Mouse (Mus musculus): ENCODE data around the gene Ino80d. TPM values are rescaled to one million over a fixed set of nuclear protein-coding genes. Genes with fewer than 3 reads are reported as not detected.

The Ino80d gene
- polyA plus RNA-seq, 1 experiment = 15.1 TPM

GRCm38 (mm10) chr1:63089795-63090194 is 24.7 kb downstream of the Ino80d start:
- Histone ChIP-seq H3K27me3 (ENCODE audit: control insufficient read depth, insufficient read depth, low read length) (no peaks in the 10 kb centered on the region), H3K4me3 (ENCODE audit: extremely low read depth, insufficient read depth, insufficient read length) (no peak overlapping the region), H3K4me1 (ENCODE audit: control insufficient read depth, insufficient read depth, insufficient read length) (no peaks in the 10 kb centered on the region), H3K27ac (ENCODE audit: insufficient read depth, low read length) (no peak overlapping the region), H3K36me3 (ENCODE audit: control insufficient read depth, insufficient read depth, low read length) (peaks cover 33% of the 10 kb centered on the region)
- TF ChIP-seq CTCF (IDR thresholded peaks at IDR 0.05; ENCODE audit: extremely low read depth, insufficient read depth, insufficient read length, insufficient replicate concordance) (no peak), POLR2A (IDR thresholded peaks at IDR 0.05; ENCODE audit: low read depth, low read length) (no peak)
- no peak for DNase-seq (ENCODE audit: low read depth in 1 of 2, low spot score in 2 of 2)
- 89% methylated on average over 5 of the region's 5 CpGs for WGBS

- H3K4me3 ChIP-seq (ENCODE audit: extremely low read depth, insufficient read depth, insufficient read length) = no peak overlapping the region
- no peak for DNase-seq (ENCODE audit: low read depth in 1 of 2, low spot score in 2 of 2)
- no peak for TF ChIP-seq POLR2A (IDR thresholded peaks at IDR 0.05; ENCODE audit: low read depth, low read length)
- TF ChIP-seq CTCF (IDR thresholded peaks at IDR 0.05; ENCODE audit: extremely low read depth, insufficient read depth, insufficient read length, insufficient replicate concordance) = no peak
- no peaks in the 10 kb centered on the region for H3K4me1 ChIP-seq (ENCODE audit: control insufficient read depth, insufficient read depth, insufficient read length)
- WGBS = 86% methylated on average over 1 of the region's 1 CpGs
- no peaks in the 10 kb centered on the region for H3K27me3 ChIP-seq (ENCODE audit: control insufficient read depth, insufficient read depth, low read length)
- peaks cover 33% of the 10 kb centered on the region for H3K36me3 ChIP-seq (ENCODE audit: control insufficient read depth, insufficient read depth, low read length)
- no peak overlapping the region for H3K27ac ChIP-seq (ENCODE audit: insufficient read depth, low read length)
These were observed 25.9 kb downstream of the Ino80d start for GRCm38 (mm10) chr1:63088614-63089013.

GRCm38 (mm10) chr1:63080277-63080676 is 34.2 kb downstream of the Ino80d start:
- Histone ChIP-seq H3K4me1 (ENCODE audit: control insufficient read depth, insufficient read depth, insufficient read length) (no peaks in the 10 kb centered on the region), H3K36me3 (ENCODE audit: control insufficient read depth, insufficient read depth, low read length) (peaks cover 23% of the 10 kb centered on the region), H3K27ac (ENCODE audit: insufficient read depth, low read length) (no peak overlapping the region), H3K4me3 (ENCODE audit: extremely low read depth, insufficient read depth, insufficient read length) (no peak overlapping the region), H3K27me3 (ENCODE audit: control insufficient read depth, insufficient read depth, low read length) (no peaks in the 10 kb centered on the region)
- WGBS = 85% methylated on average over 5 of the region's 5 CpGs
- TF ChIP-seq CTCF (IDR thresholded peaks at IDR 0.05; ENCODE audit: extremely low read depth, insufficient read depth, insufficient read length, insufficient replicate concordance) = no peak
- TF ChIP-seq POLR2A (IDR thresholded peaks at IDR 0.05; ENCODE audit: low read depth, low read length) = no peak
- no peak for DNase-seq (ENCODE audit: low read depth in 1 of 2, low spot score in 2 of 2)

GRCm38 (mm10) chr1:63076383-63076782 is 38.1 kb downstream of the Ino80d start:
- no peak overlapping the region for H3K27ac ChIP-seq (ENCODE audit: insufficient read depth, low read length)
- 100% methylated on average over 2 of the region's 2 CpGs for WGBS
- no peak overlapping the region for H3K4me3 ChIP-seq (ENCODE audit: extremely low read depth, insufficient read depth, insufficient read length)
- H3K4me1 ChIP-seq (ENCODE audit: control insufficient read depth, insufficient read depth, insufficient read length) = no peaks in the 10 kb centered on the region
- TF ChIP-seq CTCF (IDR thresholded peaks at IDR 0.05; ENCODE audit: extremely low read depth, insufficient read depth, insufficient read length, insufficient replicate concordance) = no peak
- no peak for TF ChIP-seq POLR2A (IDR thresholded peaks at IDR 0.05; ENCODE audit: low read depth, low read length)
- H3K36me3 ChIP-seq (ENCODE audit: control insufficient read depth, insufficient read depth, low read length) = peaks cover 39% of the 10 kb centered on the region
- no peaks in the 10 kb centered on the region for H3K27me3 ChIP-seq (ENCODE audit: control insufficient read depth, insufficient read depth, low read length)
- DNase-seq (ENCODE audit: low read depth in 1 of 2, low spot score in 2 of 2) = no peak

GRCm38 (mm10) chr1:63071379-63071778 is 43.1 kb downstream of the Ino80d start:
- H3K27me3 ChIP-seq (ENCODE audit: control insufficient read depth, insufficient read depth, low read length) = no peaks in the 10 kb centered on the region
- TF ChIP-seq POLR2A (IDR thresholded peaks at IDR 0.05; ENCODE audit: low read depth, low read length) (no peak), CTCF (IDR thresholded peaks at IDR 0.05; ENCODE audit: extremely low read depth, insufficient read depth, insufficient read length, insufficient replicate concordance) (no peak)
- 90% methylated on average over 1 of the region's 1 CpGs for WGBS
- H3K27ac ChIP-seq (ENCODE audit: insufficient read depth, low read length) = no peak overlapping the region
- no peaks in the 10 kb centered on the region for H3K4me1 ChIP-seq (ENCODE audit: control insufficient read depth, insufficient read depth, insufficient read length)
- no peak overlapping the region for H3K4me3 ChIP-seq (ENCODE audit: extremely low read depth, insufficient read depth, insufficient read length)
- peaks cover 48% of the 10 kb centered on the region for H3K36me3 ChIP-seq (ENCODE audit: control insufficient read depth, insufficient read depth, low read length)
- no peak for DNase-seq (ENCODE audit: low read depth in 1 of 2, low spot score in 2 of 2)

- WGBS = 84% methylated on average over 12 of the region's 12 CpGs
- Histone ChIP-seq H3K36me3 (ENCODE audit: control insufficient read depth, insufficient read depth, low read length) (peaks cover 48% of the 10 kb centered on the region), H3K27ac (ENCODE audit: insufficient read depth, low read length) (no peak overlapping the region), H3K4me1 (ENCODE audit: control insufficient read depth, insufficient read depth, insufficient read length) (no peaks in the 10 kb centered on the region), H3K4me3 (ENCODE audit: extremely low read depth, insufficient read depth, insufficient read length) (no peak overlapping the region), H3K27me3 (ENCODE audit: control insufficient read depth, insufficient read depth, low read length) (no peaks in the 10 kb centered on the region)
- TF ChIP-seq POLR2A (IDR thresholded peaks at IDR 0.05; ENCODE audit: low read depth, low read length) = no peak
- TF ChIP-seq CTCF (IDR thresholded peaks at IDR 0.05; ENCODE audit: extremely low read depth, insufficient read depth, insufficient read length, insufficient replicate concordance) = no peak
- DNase-seq (ENCODE audit: low read depth in 1 of 2, low spot score in 2 of 2) = no peak
These were observed 56.1 kb downstream of the Ino80d start for GRCm38 (mm10) chr1:63058361-63058760.

GRCm38 (mm10) chr1:63057849-63058248 is 56.6 kb downstream of the Ino80d start:
- Histone ChIP-seq H3K27me3 (ENCODE audit: control insufficient read depth, insufficient read depth, low read length) (no peaks in the 10 kb centered on the region), H3K36me3 (ENCODE audit: control insufficient read depth, insufficient read depth, low read length) (peaks cover 46% of the 10 kb centered on the region), H3K27ac (ENCODE audit: insufficient read depth, low read length) (no peak overlapping the region), H3K4me3 (ENCODE audit: extremely low read depth, insufficient read depth, insufficient read length) (no peak overlapping the region), H3K4me1 (ENCODE audit: control insufficient read depth, insufficient read depth, insufficient read length) (no peaks in the 10 kb centered on the region)
- no peak for DNase-seq (ENCODE audit: low read depth in 1 of 2, low spot score in 2 of 2)
- WGBS = 94% methylated on average over 11 of the region's 11 CpGs
- TF ChIP-seq POLR2A (IDR thresholded peaks at IDR 0.05; ENCODE audit: low read depth, low read length) (no peak), CTCF (IDR thresholded peaks at IDR 0.05; ENCODE audit: extremely low read depth, insufficient read depth, insufficient read length, insufficient replicate concordance) (no peak)
